Mouse (Mus musculus) right cerebral cortex, postnatal 36 days (tissue): Measurements from ENCODE around the gene Cnih2.
A peak's percentile ranks its signal among the peaks of the same experiment; 100 is the strongest.

Experiments used
- DNase-seq, 2 experiments: peaks; one replicate each; pipeline ENCODE4 v3.0.0; 2022; ENCODE audit warnings: low spot score in 2 of 2, mixed read lengths in 1 of 2

Gene Cnih2

DNA sequence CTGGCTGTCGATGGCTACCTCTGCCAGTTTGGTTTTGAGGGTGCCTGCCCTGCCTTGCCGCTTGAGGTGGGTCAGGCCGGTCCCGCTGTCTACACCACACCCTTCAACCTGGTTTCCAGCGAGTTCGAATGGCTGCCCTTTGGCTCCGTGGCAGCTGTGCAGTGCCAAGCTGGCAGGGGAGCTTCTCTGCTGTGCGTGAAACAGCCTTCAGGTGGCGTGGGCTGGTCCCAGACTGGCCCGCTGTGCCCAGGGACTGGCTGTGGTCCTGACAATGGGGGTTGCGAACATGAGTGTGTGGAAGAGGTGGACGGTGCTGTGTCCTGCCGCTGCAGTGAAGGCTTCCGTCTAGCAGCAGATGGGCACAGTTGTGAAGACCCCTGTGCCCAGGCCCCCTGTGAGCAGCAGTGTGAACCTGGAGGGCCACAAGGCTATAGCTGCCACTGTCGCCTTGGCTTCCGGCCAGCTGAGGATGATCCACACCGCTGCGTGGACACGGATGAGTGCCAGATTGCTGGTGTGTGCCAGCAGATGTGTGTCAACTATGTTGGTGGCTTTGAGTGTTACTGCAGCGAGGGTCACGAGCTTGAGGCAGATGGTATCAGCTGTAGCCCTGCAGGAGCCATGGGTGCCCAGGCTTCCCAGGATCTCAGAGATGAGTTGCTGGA lies 29.6 kb downstream of the Cnih2 start:
- DNase-seq, result no peak

- DNase-seq, result no peak
Measured at GRCm38 (mm10) chr19:5067867-5068569, 30.3 kb downstream of the Cnih2 start, which contains the start of gene Cd248. TSS of gene Cd248 (plus strand) at chr19:5068078.

DNA sequence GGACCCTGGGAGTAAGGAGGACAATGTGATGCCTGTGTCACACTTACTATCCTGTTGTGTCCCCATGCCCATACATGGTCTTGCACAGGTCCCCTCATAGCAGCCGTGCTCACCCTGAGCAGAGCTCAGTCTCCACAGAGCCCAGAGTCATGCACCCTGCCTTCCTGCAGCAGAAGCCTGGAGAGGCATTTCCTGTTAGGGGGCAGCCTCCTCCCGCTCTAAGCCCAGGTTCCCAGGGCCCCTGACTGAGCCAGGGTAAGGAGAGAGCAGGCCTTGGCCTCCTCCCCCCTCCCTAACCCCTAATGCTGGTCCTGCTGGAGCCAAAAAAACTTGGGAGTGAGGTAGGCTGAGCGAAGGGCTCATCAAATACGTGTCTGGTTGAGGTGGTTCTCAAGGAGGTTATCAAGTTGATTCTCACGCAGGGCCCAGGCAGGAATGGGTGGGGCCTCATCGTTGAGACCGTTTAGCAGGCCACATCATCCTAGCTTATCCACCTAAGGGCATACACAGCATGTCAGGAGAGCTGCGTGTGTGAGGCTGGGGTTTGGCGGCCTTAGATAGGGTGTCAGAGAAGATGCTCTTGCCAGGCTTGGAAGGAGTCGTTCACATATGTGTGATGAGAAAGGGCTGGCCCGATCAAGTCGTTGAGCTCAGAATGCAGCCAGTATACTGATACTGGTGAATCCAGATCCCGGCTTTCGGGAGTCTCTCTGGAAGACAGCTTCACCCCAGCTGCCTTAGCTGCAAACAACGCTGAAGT lies 31.1 kb downstream of the Cnih2 start:
- no peak for DNase-seq

DNA sequence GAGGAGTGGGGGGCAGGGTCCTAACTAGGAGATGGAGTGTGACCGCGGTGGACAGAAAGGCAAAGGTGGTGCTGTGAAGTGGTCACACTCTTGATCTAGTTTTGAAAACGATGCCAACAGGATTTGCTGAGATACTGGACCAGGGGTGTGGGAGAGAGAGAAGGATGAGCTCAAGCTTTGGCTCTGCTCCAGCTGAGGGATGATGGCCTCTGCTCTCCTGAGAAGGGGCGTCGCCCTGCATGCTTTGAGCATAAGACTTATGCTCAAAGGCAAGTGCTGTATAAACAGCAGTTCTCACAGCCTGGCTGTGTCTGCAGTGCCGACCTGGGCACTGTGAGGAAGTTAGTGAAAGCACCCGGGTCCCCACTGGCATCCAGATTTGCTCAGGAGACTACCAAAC lies 33.2 kb downstream of the Cnih2 start:
- no peak for DNase-seq

- DNase-seq, result no peak
Measured at GRCm38 (mm10) chr19:5062446-5062845, 35.9 kb downstream of the Cnih2 start.

GRCm38 (mm10) chr19:5062041-5062440 lies 36.3 kb downstream of the Cnih2 start:
- DNase-seq, result no peak

GRCm38 (mm10) chr19:5060365-5061330 lies 37.7 kb downstream of the Cnih2 start:
- no peak for DNase-seq

DNA sequence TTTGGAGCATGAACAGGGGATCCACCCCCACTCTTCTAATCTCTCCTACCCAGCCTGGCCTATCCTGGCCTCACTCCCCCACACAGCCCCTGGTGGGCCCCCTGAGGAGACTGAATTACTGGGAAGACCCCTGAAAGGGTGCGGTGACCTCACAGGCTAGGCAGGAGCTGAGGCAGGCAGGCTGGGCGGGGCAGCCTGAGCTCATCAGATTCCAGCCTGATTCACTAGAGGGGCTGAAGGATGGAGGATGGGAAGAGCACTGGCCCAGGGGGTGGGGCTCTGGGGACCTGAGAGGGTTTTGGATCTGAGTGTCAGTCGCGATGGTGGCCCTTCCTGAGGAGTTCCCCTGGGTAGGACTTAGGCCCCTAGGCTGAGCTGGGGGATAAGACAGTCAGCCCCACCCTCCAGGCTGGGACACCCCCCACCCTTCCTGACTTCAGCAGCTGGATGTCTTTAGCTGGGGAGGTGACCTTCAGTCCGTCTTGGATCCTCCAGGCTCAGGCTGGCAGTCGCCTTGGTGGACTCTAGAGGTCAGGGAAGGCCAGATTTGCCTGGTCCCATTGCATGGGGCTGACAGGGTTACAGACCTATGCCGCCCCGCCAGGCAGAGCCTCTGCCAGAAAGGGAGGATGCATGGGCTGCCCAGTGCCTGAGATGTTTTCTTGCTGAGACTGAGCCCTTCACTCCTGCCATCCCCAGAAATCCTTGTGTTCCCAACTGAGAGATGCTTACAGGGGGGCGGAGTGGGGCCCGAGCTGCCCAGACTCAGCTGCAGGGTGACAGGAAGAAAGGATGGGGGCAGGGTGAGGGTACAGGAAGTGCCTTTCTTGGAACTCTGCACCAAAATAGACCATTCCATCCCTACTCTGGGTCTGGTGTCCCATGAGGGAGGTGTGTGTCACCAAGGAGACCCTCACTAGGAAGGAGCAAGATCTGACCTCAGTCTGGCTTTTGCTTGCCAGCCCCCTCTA lies 39.2 kb downstream of the Cnih2 start:
- DNase-seq, result no peak

DNA sequence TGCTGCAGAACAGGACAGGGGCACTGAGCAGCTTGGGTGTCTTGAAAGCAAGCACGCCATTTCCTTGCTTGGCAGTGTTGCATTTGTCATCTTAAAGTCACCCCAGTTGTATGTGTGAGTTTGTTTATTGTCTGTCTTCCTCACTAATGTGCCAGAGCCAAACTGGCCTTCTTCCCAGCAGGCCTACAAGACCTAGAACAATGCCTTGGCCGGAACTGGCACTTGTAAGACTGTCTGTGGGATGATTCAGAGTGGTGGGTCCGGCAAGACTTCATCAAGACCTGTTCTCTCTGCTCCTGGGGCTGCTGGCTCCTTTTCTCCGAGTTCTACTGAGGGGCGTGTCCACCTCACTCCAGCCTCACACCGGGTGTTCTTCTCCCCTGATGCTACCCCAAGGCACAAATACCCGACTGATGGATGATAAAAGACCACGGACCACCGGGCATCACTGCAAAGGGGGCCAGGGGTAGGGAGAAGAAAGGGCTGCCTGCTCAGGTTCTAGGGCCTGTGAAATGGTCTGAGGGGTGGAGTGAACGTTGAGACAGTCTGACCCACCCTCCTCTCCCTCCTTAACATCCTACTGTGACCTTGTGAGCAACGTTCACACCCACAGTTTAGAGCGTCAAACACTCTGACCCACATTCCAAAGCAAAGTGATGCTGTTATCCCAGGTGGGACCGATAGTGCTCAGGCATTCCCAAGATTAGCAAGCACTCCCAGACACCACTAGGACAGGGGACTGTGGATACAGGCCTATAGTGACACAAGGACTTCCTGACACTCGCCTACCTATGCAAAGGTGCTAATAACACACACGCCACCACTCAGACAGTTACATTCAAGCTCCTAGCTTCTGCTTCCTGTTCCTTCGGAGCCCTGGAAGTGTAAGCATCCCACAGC lies 40.2 kb downstream of the Cnih2 start:
- DNase-seq, result no peak

GRCm38 (mm10) chr19:5056251-5056650 lies 42.1 kb downstream of the Cnih2 start:
- DNase-seq, result no peak

DNA sequence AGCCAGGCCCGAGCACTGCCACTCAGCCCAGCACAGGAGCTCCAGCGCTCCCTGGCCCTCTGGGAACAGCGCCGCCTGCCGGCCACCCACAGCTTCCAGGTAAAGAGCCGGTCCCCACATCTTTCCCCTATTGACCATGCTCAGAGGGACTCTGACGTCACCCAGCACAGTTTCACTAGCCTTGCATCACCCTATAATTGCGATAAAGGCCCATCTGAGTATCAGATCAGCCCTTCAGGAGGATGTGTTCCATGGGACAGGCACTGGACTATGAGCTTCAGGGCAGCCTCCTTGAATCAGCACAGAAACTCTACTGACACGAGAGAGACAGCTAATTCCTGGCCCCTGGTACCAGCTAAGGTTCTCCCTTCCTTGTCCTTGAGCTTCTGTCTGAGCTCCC lies 44.4 kb downstream of the Cnih2 start:
- DNase-seq, result no peak

DNA sequence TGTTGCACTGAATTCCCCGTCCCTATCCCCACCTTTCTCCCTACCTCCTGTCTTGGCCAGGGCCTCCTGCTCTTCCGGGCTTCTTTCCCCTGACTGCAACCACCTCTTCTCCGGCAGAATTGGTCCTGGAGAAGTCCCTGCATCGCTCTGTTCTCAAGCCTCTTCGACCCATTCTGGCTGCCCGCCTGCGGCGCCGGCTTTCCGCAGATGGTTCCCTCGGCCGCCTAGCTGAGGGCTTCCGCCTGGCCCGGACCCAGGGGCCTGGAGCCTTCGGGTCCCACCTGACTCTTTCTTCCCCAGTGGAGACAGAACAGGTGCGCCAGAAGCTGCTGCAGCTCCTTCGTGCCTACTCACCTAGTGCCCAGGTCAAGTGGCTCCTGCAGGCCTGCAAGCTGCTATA lies 45.5 kb downstream of the Cnih2 start:
- DNase-seq, result no peak

DNA sequence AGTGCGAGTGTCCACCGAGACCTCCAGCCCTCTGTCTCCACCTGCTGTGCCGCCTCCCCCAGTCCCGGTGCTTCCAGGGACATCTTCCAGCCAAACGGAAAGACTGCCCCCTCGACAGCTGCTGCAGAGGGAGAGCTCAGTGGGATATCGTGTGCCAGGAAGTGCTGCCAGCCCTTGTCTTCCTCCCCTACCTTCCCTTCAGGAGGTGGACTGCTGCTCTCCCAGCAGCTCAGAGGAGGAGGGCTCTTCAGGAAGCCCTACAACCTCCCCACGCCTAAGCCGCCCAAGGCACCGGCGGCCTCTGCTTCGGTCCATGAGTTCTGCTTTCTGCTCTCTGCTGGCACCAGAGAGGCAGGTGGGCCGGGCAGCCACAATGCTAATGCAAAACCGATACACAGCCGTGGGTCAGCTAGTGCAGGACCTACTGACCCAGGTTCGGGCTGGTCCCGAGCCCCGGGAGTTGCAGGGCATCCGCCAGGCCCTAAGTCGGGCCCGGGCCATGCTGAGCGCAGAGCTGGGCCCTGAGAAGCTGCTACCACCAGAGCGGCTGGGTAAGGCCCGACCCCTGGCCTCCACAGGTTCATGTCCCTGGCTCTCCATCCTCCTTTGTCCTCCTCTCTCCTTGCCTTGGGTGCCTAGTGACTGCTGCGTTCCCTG lies 46.0 kb downstream of the Cnih2 start:
- peak; percentile 41 to 66 for DNase-seq

DNA sequence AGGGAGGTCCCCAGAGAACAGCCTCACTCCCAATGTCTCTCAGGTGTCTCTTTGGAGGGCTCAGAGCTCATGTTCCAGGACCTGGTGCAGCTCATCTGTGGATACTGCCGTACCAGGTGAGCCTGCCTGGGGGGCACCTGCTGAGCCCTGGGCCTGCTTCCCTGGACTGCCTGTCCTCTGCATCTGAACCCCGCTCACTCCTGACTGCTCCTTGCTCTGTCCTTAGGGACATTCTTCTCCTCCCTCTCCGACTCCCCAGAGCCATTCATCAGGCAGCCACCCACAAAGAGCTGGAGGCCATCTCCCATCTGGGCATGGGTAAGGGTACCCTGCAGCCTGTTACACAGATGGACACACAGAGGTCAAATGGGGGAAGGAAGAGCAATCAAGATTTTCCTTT lies 46.8 kb downstream of the Cnih2 start:
- no peak for DNase-seq

DNA sequence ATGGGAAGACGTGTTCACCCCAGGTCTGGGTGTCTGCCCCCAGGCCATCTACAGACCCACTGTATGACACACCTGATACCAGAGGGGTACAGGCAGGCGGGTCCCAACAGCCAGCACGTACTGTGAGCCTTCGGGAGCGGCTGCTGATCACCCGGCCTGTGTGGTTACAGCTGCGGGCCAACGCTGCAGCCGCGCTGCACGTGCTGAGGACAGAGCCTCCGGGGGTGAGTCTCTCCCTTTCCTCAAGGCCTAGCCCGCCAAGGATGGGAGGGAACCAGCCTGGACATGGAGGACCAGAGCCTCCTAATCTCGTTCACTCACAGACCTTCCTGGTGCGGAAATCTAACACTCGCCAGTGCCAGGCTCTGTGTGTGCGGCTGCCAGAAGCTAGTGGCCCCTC lies 47.3 kb downstream of the Cnih2 start:
- no peak for DNase-seq

DNA sequence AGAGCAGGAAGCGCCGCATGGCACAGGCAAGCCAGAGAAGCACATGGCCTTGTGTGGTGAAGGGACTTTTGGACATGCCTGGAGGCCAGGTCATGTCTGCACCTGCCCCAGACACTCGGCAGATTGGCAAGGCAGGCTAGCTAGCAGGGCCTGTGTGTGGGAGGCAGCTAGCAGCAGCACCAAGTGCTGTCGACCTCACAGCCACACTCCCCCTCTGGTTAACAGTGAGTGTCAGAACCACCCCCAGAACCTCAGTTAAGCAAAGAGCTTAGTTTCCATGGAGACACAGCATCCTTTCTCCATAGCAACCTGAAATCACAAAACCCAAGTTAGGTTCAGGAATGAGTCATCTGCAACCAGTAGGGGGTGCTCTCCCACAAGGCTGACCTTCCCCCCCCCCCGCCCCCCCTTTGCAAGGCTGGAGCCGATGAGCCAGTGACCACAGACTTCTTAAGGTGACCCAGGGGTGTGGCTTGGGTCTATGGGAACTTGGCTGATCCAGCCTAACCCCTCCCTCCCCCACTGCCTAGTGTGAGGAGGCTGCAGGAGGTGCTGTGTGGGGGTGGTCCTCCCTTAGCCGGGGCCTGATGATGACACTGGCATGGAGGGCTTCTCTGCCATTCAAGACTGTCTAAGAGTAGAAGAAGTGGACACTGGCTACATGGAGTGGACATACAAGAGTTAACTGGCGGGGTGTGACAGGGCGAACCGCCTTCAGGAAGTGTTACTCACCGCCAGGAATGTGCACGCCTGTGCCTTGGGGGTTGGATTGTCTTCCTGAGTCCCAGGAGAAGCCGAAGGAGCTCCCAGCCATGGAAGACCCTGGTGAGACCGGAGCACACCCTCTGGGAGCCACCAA lies 48.0 kb downstream of the Cnih2 start, which contains the start of gene Rin1:
Gene Rin1, plus strand, starts transcription at position 435 of the 859 bp plus-strand sequence.
- peak; percentile 77 to 88 for DNase-seq

DNA sequence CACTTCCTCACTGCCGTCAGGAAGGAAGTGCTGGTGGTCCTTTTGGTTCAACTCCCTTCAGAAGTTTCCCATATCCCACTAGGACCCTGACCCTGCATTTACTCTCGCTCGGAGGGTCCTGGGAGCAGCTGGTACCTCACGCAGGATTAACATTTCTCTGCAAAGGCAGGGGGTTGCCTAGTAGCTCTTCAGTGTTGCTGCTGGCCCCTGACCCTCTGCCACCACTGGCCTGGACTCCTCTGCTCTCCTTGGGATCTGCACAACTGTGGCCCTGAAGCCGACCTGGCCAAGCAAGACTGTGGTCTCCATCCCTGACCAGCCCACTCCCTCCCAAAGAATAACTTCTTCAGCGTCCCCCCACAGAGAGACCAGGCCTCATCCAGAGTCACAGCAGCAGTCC lies 49.0 kb downstream of the Cnih2 start:
- DNase-seq, result no peak
